Mouse (Mus musculus) testis, adult 2 months (tissue): ENCODE data around the gene Phf3.

Experiments
- CTCF ChIP-seq: fragments of 200-500 bp; IDR thresholded peaks from 2 replicates; pipeline ENCODE4 v1.5.1; 2012; ENCODE audit warnings: low read depth, mild to moderate bottlenecking, inconsistent platforms, low read length, moderate library complexity; ENCODE audit not compliant: control insufficient read depth, insufficient read depth, insufficient replicate concordance
- POLR2A ChIP-seq: fragments of 200-500 bp; IDR thresholded peaks from 2 replicates; pipeline ENCODE4 v1.6.1; 2012; ENCODE audit warnings: low read depth, mild to moderate bottlenecking, inconsistent platforms, low read length, moderate library complexity; ENCODE audit not compliant: control insufficient read depth

GRCm38 (mm10) chr1:30799277-30799834 is 74.4 kb downstream of the Phf3 start:
- no peak for TF ChIP-seq POLR2A
- TF ChIP-seq CTCF: no peak
